Mouse (Mus musculus): ENCODE measurements around the gene Galk2. TPM values are rescaled to one million over a fixed set of nuclear protein-coding genes. Genes with fewer than 3 reads are reported as not detected.
A peak's percentile ranks its signal among the peaks of the same experiment; 100 is the strongest.

Galk2 gene
- polyA plus RNA-seq, 1 experiment from 2014 or later: 30.0 TPM

DNA sequence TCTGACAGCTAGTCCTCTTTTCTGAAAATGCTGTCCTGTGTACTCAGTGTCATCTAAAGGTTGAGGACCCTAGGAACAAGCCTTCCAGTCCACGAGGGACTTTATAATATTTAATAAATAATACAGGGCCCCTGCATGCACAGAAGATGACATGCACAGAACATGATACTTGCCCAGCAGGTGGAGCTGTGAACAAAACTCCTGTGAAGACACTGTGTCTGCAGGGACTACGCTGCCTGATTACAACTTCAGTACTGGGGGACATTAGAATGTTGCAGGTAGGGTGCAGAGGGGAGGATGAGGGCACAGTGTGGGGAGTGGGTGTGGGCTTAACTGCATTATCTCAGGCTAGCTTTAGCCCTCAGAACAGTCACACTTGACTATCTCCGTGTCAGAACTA is 147.2 kb downstream of the Galk2 start:
- Histone ChIP-seq H3K36me3 (no peaks in the 10 kb centered on the region), H3K27me3 (ENCODE audit: low read depth, poor library complexity, severe bottlenecking) (no peaks in the 10 kb centered on the region)
- 53% methylated on average over 3 of the region's 3 CpGs for WGBS

DNA sequence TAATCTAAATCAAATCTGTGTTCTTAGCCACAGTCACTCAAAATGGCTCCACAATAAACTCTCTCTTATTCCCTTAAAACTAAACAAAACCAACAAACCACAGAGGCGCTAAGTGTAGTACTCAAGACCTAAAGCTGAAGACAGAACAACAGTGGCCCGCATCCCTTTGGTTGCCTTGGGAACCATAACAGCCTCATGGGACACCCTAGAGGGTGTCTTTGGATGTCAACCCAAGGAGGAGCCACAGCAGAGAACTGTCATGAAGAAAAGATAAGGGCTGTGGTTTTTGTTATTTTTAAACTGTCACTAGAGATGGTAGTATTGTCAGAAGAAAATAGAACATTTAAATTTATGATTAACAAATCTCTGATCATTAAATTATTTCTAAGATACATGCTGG is 147.8 kb downstream of the Galk2 start:
- no peak overlapping the region for H3K4me3 ChIP-seq
- peaks cover 8% of the 10 kb centered on the region for H3K4me1 ChIP-seq
- no peak overlapping the region for H3K27ac ChIP-seq (replicated peaks)
- H3K36me3 ChIP-seq: no peaks in the 10 kb centered on the region
- WGBS: 71% methylated on average over 2 of the region's 2 CpGs
- H3K9me3 ChIP-seq (replicated peaks): no peaks in the 10 kb centered on the region
- no peak for DNase-seq (ENCODE audit: low spot score)
- H3K27me3 ChIP-seq (ENCODE audit: low read depth, poor library complexity, severe bottlenecking): no peaks in the 10 kb centered on the region

More for the DNA sequence above, 147.2 kb downstream of the Galk2 start:
- Histone ChIP-seq H3K27ac (replicated peaks) (no peak overlapping the region), H3K9me3 (replicated peaks) (no peaks in the 10 kb centered on the region), H3K4me3 (no peak overlapping the region), H3K4me1 (peaks cover 8% of the 10 kb centered on the region)
- DNase-seq (ENCODE audit: low spot score): peak; percentile 45

DNA sequence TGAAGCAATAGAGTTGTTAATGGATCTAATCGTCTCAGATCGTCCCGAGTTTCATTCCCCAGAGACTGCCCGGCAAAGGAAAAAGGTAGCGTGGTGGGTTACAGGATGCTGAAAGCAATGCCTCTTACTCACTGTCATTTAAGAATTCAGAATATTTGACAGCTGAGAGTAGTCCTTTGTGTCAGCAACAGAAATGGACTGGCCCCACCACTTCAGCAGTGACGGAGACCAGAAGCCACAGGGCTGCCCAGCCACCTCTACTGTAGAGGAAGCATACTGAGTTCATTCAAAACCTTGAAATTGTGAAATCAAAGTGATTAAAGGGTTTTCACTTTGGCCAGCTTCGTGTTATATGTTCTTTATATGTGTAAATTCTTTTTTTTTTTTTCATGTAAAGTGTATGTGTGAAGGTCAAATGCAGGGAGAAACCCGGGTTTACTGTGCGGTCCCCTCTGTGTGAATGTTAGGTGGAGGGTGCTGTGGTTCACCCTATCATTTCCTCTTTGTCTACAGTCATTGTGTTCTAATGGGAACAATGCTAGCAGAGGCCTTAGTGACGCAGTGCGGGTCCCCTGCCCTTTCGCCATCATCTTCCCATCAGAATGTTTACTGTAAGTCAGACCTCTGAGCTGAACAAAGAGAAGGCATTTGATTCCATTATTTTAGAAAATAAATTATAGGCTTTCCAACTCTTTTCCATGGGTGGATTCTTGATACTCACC is 156.2 kb downstream of the Galk2 start:
- peaks cover 21% of the 10 kb centered on the region for H3K4me1 ChIP-seq
- H3K27ac ChIP-seq (replicated peaks): peak overlapping the region; percentile 71
- DNase-seq (ENCODE audit: low spot score): no peak
- H3K9me3 ChIP-seq (replicated peaks): no peaks in the 10 kb centered on the region
- H3K4me3 ChIP-seq: no peak overlapping the region
- no peaks in the 10 kb centered on the region for H3K27me3 ChIP-seq (ENCODE audit: low read depth, poor library complexity, severe bottlenecking)
- 54% methylated on average over 12 of the region's 12 CpGs for WGBS
- no peaks in the 10 kb centered on the region for H3K36me3 ChIP-seq

DNA sequence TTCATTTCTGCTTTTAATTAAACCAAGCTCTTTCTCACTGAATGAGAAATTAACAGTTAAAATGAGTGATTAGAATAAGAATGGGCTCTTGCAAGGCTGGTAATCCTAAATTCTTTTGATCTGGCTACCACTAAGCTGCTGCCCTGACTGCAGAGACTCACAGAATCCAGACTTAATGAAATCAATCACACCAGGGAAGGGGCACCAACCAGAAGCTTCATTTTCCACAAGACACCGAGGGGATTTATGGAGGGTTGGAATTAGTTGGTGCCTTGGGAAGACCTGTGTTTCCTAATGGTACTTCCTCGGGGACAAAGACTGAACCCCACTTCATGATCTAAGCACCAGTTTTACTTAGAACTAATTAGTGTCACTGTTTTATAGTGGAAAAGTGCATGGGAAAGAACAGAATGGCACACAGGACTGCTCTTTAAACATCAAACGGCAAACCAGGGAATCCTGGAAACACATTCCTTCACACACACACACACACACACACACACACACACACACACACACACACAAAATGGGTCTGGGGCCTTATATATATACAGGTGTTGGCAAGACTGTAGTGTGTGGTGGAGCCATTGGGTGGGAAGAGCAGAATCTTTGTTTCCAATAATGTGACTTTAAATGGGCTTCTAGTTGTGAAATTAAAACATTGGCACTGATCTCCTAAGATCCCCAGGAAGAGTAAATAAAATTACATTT is 157.0 kb downstream of the Galk2 start:
- peaks cover 21% of the 10 kb centered on the region for H3K4me1 ChIP-seq
- no peaks in the 10 kb centered on the region for H3K36me3 ChIP-seq
- peak overlapping the region; percentile 71 for H3K27ac ChIP-seq (replicated peaks)
- no peak overlapping the region for H3K4me3 ChIP-seq
- H3K27me3 ChIP-seq (ENCODE audit: low read depth, poor library complexity, severe bottlenecking): no peaks in the 10 kb centered on the region
- no peak for DNase-seq (ENCODE audit: low spot score)
- H3K9me3 ChIP-seq (replicated peaks): no peaks in the 10 kb centered on the region
- WGBS: 30% methylated on average over 3 of the region's 3 CpGs

DNA sequence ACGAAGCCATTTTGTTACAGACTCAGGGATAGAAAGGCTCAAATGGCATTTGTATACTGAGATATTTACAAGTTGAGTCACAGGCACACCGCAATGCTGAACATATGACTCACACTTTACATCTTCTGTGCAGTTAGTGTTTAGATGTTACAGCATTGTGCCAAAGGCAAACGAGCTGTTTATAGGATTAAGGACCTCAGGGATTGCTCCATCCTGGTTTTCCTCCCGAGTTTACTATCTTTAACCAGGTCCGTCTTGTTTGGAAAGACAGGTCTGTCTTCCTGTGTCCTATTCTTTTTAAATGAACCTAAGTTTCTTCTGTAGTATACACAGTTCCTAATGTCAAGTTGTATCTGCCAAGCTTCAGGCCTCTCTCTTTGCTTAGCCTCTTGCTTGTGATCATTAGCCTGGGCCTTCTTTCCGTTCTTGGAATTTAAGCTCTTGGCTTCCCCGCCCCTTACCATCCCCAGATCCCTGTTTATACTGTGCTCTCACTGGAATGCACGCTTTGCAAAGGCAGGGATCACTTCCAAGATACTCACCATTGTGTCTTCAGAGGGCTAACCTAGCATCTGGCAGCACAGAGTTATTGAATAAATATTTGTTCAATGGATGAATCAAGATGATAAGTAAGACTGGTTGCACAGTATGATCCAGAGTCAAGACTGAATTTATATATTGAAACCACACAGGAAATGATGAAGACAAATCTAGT is 172.4 kb downstream of the Galk2 start:
- Histone ChIP-seq H3K4me1 (0 out of 2 replicates have a peak, but pooled peaks cover 3% of the 10 kb centered on the region), H3K36me3 (no peaks in the 10 kb centered on the region), H3K4me3 (no peak overlapping the region), H3K27me3 (ENCODE audit: low read depth, poor library complexity, severe bottlenecking) (no peaks in the 10 kb centered on the region), H3K27ac (replicated peaks) (no peak overlapping the region), H3K9me3 (replicated peaks) (no peaks in the 10 kb centered on the region)
- WGBS: 61% methylated on average over 8 of the region's 8 CpGs
- no peak for DNase-seq (ENCODE audit: low spot score)

DNA sequence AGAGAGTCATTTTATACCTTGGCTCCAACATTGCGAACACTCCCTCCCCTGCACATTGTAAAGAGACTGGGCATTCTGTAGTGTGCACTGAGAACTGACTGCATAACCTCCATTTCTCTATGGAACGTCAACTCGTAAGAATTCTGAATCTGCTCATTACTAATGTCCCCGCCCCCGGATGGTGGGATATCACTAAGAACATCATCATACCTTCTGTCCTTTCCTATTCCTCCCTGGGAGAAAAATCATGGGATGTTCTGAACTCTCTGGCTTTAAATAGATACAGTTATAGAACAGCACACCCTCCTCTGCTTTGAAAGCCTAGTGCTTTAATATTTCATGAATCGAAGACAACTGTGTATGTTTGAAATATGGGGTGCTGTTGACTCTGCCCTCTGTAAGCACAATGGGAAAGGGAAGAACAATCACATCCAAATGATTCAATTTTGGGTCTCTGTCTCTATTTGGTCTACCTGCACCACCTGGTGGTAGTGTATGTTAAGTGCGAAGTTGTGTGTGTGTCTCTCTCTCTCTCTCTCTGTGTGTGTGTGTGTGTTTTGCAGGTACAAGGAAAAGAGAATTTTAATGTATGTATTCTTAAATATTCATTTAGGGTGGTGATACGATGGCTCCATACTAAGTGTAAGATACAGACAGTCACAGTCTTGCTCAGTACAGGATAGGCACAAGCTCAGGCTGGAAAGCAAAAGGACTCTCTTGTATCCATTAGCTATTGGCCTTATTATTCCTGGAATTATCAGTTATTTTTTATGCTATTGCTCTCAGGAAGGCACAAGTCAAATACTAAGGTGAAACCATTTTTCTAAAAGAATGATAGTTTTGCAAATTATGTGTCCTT is 174.4 kb downstream of the Galk2 start:
- 81% methylated on average over 8 of the region's 8 CpGs for WGBS
- no peak for DNase-seq (ENCODE audit: low spot score)

More for the DNA sequence above, 174.4 kb downstream of the Galk2 start:
- Histone ChIP-seq H3K27ac (replicated peaks) (no peak overlapping the region), H3K27me3 (ENCODE audit: low read depth, poor library complexity, severe bottlenecking) (no peaks in the 10 kb centered on the region), H3K4me1 (0 out of 2 replicates have a peak, but pooled peaks cover 3% of the 10 kb centered on the region), H3K9me3 (replicated peaks) (no peaks in the 10 kb centered on the region), H3K4me3 (no peak overlapping the region), H3K36me3 (no peaks in the 10 kb centered on the region)

Other genes with a start within 250 kb of the Galk2 start
- 9.8 and 10.2 TPM in 2 replicates for gene Cep152, start 234.0 kb upstream of the Galk2 start, polyA plus RNA-seq (2016; fragmentation: Nextera tagmentation; extraction: Ambion mirVana)
- gene Eid1, start 186.0 kb upstream of the Galk2 start, polyA plus RNA-seq (2016; fragmentation: Nextera tagmentation; extraction: Ambion mirVana): 125 and 148 TPM in 2 replicates
- 1.3 TPM in 2 replicates for gene Shc4, start 135.0 kb upstream of the Galk2 start, polyA plus RNA-seq (2016; fragmentation: Nextera tagmentation; extraction: Ambion mirVana)
- 15.8 and 21.9 TPM in 2 replicates for gene Secisbp2l, start 76.2 kb upstream of the Galk2 start, polyA plus RNA-seq (2016; fragmentation: Nextera tagmentation; extraction: Ambion mirVana)
- gene Cops2, start within 50 bp of the Galk2 start, polyA plus RNA-seq (2016; fragmentation: Nextera tagmentation; extraction: Ambion mirVana): 89.5 and 102 TPM in 2 replicates
- 0.05 and 0.67 TPM in 2 replicates for gene Fgf7, start 175.5 kb downstream of the Galk2 start, polyA plus RNA-seq (2016; fragmentation: Nextera tagmentation; extraction: Ambion mirVana)

Data from midbrain, embryonic 10.5 days (tissue).